Mouse (Mus musculus) cerebellum, adult 9-10 months (tissue): Measurements from ENCODE around the gene Alk.
A peak's percentile ranks its signal among the peaks of the same experiment; 100 is the strongest.

Source experiments
- DNase-seq: peaks from one replicate; pipeline ENCODE4 v3.0.0; 2022

Gene Alk

DNA sequence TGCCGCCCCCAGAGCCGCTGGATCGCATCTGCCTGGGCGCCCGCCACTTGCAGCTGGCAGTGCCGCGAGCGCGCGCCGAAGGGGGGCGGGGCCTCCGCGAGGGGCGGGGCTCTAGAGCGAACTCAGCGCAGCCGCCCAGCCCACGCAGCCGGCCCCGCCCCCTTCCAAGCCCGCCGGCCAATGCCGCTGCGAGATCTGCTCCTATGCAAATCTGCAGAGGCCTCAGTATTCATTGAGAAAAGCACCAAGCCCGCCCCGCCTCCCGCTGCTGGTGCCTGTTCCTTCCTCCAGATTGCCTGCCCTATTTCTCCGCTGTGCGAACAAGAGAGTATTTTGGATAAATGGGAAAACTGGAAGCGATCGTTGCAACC, at the start of gene Alk:
Gene Alk, minus strand, starts transcription at position 18 of the 371 bp plus-strand sequence.
- DNase-seq, result peak; percentile 52

DNA sequence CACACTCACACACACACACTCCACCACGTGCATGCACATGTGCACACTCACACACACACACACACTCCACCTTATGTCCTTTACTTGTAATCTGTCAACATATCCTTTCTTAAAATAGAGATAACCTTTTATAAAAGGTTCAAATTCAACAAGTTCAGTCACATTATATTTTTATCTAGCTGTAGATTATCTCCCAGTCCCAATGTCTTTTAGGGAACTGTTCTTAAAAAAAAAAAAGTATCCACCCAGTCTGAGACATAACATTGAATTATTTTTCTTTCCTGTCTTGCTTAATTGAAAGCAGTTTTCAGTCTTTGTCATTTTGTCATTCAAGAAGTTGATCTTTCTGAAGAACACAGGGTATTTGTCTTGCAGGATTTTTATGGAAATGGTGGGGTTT, 48.4 kb upstream of the Alk start:
- DNase-seq, result no peak

DNA sequence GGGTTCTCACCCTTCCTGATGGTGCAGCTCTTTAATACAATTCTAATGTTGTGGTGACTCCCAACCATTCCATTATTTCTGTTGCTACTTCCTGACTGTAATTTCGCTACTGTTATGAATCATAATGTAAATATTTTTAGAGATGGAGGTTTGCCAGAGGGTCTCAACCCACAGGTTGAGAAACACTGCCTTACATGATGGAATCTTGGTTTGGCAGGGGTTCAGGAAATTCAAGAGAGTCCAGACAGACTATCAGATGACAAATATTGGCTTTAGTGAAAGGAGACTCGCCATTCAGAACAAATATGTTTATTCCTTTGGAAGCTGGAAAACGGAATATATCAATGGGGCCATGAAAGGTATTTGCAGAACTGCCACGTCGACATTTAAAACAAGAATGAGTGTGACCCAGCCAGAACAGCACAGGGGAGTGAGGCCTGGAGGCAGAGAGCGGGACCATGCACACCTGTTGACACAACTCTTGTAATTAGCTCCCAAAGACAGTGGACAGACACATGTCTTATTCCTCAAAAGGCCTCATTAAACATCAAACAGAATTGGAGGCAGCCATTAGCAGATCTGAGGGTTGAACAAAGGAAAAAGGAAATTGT, 44.3 kb upstream of the Alk start:
- no peak for DNase-seq

DNA sequence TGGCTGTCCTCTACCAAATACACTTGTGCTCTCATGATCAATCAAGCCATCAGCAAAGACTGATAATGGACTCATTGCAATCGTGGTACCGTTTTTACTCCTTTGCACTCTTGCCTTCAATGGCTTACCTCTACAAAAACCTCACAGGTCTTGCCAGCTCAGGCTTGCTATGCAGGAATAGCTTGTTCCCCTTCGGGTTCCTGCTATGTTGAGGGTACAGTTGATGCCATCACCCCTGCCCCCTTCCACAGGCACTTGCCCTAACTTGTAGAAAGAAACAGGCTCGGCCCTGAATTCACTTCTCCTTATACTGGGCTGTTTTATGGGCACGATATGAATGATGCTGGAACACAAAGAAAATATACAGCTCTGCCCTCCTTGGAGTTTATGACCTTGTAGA, 41.7 kb upstream of the Alk start:
- DNase-seq, result no peak

DNA sequence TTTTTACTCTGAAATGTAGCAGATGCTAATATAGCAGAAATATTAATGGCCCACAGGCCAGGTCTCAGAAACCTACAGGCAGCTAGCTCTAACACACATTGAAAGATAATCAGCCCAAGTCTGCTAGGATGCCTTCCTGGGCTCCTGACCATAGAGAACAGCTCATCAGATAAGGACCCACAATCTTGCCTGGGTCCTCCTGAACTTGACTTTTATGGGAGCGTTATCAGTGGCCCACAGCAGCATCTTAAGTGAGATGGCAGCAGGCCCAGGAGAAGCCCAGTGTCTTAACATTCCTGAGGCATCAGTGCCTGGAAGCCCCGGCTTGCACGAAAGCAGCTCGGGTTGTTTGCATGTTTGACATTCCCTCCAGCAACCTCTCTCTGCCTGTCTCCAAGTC, 35.7 kb upstream of the Alk start:
- no peak for DNase-seq

DNA sequence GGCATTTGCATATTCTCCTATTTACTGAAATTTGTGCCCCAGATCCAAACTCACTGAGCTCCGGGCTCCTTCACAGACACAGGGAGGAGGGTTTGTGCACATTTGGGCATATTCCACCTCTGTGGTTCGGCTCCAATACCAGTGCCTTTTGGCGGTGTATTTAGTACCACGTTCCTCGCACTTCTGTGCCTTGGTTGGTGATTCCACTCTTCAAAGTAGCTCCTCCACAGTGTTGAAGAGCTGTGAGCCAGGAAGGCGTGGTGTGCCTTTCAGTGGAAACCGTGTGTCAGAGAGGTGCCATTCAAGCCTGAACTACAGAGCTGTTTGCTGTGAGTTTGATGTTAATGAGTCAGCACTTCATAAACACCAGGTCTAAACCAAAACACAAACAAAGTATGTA, 35.0 kb upstream of the Alk start:
- no peak for DNase-seq

DNA sequence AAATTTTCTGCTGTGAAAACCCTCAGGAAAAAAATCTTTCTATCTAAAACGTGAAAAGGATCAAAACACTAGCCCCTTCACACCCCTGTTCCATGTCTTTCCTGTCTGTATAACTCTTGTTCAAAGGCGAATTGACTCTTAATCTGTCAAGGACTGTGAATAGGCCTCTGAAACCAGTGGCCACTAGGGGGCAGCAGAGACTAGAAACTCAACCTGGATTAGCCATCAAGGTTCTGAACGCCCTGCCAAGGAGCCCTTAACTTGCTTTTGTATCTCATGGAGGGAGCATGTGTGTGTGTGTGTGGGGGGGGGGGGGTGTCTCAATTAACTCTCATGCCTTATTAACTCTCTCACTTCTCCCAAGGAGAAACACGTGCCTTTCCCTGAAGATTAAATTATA, 1.8 kb upstream of the Alk start:
- peak; percentile 81 for DNase-seq

DNA sequence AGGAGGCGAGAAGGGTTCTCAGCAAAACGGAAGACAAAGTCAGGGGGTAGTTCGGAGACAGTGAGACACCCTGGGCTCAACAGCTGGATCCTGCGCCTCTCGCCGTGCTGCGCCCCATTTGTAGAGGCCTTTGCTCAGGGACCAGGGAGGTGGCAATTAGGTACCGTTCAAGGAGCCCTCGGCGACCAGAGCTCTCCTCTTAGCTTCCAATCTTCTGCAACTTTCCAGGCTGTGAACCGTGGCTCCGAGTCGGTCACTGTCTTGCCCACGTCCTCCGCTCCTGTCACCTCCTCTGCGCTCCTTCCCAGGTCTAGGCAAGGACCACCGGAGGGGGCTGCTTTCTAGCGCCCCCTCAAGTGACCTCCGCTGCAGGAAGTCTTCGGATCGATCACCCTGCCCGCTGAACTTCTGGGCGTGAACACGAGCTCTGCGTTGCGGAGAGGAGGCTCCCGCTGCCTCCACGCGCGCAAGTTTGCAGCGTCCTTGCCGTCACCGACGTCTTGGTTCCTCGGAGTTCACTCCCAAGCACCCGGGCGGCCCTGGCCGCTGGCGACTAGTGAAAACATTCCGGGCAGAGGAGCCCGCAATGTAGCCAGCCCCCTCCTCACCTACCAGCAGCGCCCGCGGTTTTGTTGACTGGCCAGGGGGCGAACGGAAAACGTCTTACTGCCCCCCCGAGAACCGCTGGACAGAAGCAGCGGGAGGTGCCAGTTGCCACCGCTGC, 379 bp downstream of the Alk start:
- DNase-seq, result peak; percentile 11

DNA sequence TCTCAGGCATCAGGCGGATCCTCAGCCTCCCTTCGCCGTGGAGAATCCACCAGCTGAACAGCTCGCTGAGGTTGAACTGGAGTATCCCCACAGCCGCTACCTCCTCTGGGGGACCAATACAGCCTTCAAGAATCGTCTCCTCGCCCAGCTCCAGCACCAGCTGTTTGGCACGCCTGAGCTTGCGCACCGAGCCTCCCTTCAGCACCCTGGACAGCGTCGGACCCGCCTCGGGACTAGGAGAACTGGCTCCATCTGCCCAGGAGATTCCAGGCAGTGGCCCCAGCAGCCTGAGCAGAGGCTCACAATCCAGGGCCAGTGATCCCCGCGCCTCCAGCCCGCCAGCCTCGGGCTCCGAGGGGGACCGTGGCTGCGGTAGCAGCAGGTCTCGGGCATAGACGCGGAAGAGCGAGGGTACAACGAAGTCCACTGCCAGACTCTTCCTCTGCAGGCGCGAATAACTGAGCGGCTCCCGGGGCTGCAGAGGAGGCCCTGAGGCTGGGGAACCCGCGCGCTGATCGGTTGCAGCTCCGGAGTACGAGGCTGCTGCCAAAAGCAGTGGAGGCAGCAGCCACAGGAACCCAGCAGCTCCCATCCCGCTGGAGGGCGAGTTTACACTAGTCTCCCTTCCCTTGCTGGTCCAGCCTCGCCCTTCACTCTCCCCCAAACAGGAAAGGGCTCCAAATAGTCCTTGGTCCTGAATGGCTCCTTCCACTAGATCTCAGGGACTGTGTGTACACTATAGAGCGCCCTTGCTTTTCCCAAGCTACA, 1.1 kb downstream of the Alk start:
- DNase-seq, result no peak

DNA sequence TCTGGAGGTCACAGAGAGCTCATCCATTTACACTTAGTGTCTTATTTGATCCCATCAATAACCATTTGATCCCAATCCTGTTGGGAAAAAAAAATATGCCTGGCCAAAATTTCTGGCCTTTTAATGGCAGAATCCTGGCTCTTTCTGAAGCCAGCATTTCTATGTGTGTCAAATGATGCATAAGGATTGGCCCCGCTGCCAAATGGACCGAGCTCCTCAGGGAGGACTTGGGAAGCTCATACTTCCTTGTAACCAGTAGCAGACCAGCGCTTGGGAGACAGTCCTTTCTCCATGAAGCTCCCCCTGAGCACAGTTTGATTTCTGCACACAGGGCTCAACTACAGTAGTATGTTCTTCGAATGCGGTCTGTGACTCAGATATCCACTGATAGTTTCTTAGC, 3.6 kb downstream of the Alk start:
- no peak for DNase-seq

DNA sequence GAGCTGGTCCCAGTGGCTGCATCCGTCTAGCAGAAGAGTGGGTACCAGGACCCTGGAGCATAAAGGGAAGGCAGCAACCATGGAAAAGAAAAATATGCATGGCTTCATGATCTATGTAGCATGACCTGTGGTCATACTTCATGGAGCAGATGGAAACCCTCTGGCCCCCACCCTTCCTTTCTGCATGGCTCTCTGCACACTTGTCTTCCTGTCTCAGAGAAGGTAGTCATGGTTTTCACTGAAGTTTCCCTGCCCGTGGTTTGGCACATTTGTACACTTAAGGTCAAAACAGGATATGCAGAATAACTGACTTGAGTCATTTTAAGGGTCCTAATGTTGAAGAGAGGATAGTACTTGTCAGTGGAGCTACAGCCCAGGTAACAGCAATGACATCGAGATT, 16.8 kb downstream of the Alk start:
- DNase-seq, result no peak

DNA sequence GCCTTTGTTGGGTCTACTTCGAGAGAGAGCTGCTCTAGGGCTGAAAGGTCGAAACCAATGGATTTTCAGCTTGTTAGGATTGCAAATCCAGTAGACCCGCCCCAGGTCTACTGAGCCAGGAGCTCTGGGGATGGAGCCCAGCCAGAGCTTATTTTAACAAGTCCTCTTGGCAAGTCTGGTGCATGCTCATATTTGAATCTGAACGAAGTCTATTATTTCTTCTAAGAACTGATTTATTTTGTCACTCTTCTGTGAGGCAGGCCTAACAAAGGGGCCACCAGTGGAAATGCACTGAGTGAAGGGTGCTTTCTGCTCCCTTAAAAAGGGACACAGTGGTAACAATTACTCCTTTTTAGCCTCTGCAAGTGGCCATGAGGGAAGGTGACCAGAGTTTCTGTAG, 24.3 kb downstream of the Alk start:
- no peak for DNase-seq

DNA sequence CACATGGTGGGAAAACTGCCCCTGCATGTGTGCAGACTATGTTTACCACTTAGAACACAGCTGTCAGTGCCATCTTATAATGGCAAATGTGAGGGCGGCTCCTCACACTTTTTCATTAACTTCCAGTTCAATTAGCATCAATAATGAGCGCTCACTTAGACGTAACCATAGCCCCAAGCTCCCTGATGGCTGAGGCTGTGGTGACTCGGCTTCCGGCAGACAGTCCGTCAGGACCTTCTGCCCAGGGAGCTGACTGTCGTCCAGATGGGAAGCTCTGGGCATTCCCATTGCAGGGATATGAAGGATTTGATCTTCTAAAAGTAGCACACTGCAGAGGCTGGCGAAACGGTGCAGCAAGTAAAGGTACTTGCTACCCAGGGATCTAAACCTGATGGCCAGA, 25.1 kb downstream of the Alk start:
- no peak for DNase-seq

DNA sequence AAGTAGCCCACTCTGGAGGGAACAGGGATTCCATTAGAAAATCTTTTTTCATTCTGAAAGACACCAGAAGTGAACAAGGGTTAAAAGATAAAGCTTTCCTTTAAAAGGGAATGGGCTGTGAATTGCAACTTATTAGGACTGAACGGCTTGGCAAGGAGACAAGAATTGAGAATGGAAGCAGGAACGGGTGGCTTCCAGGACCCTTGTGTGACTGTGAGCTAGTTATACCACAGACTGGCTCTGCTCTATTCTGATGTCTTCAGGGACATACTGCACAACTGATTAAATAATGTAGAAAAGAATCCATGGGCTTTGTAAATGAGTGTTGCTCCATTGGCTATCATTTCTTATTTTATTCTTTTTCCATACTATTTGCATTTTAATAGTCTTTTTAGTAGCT, 33.0 kb downstream of the Alk start:
- DNase-seq, result no peak

DNA sequence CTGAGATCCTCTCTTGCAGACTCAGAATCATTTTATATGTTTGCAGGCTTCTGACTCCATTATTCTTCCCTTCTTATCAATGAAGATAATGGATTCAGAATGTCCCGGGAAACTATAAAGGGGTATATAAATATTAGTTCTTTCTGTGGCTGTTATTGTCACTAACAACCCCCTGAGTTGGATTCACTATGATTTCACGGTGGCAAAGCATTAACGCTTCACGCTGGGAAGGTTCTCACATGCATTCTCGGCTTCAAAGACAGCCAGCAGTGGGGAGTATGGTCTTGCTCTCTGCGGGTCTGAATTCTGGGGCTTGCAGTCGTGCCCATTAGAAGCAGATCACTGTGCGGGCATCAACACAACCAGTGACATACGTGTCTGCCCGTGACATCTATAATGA, 34.9 kb downstream of the Alk start:
- no peak for DNase-seq

DNA sequence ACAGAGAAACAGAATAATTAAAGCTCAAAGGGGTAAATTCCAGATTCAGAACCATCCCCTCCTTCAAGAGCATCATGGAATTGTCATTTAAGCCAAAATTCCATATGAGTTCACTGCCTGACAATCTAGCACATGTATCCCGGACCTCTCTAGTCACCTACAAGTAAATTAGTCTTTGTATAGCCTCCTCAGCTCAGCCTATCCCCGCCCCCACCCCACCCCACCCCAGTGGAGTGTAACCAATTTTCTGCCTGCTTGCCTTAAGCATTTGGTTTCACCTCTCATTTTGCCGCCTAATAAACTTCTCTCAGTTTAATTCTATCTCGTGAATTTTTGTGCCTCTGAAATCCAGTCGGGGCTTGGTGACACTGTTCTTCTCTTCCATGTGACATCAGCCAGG, 41.0 kb downstream of the Alk start:
- DNase-seq, result no peak

DNA sequence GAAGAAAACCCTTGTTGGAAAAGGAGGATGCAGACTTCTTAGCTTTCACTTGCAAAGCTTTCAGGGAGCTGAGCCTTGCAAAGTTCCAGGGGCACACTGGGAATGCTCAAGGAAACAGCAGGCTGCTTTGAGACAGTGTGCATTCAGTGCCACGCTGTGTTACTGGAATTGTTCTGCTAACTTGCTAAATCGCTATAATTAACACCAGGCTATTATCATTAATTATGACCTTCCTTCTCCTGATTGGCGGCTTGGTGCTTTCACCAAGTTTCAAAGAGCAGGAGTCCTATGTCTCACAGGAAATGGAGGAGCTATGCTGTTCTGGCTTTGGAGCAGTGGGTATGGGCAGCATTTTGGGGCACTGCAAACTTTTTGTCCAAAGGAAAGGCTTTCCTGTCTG, 43.0 kb downstream of the Alk start:
- DNase-seq, result no peak

DNA sequence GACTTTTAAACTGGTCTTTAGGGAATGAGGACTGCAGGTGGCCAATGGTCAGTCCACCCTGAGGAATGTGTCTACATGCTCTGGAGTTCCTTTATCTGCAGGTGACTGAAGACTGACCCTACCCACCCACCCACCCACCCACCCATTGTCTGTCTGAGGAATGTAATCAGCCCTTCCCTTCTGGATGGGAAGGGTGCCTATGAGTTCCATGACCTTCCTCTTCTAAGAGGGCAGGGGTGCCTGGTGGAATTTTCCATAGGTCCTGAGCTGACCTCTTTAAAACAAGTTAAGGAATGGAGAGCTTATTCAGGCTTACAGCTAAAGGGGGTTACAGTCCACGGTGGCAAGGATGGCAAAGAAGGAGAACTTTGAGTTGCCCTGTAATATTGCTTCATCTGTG, 43.7 kb downstream of the Alk start:
- DNase-seq, result no peak

DNA sequence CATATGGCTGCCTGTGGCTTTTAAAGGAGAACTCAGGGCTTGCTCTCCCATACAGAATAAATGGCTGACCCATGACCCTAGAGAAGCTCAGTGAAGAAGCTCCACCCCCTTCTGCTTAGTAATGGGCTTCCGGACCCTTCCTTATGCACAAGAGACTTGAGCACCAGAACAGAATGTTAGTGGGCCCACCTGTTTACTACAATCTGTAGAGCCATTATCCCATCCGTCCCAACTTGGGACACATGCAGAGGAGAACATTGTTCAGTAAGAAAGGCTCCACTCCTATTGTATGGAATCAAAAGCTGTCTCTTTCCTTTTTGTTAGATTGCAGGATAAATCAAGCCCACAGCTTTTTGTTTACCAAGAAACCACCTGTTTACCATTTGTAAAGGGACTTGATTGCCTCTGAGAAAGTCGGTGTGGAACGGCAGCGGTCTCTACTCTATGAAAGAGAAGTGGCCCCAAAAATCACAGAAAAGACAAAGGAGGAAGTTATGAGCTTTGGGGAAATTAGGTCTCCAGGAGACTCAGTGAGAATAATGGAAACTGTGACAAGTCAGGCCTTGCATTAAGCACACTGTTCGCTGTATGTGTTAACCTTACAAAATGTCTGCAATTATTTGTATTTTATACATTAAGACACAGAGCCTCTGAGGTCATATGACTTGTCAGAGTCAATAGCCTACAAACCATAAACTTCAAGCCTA, 47.2 kb downstream of the Alk start:
- DNase-seq, result no peak

DNA sequence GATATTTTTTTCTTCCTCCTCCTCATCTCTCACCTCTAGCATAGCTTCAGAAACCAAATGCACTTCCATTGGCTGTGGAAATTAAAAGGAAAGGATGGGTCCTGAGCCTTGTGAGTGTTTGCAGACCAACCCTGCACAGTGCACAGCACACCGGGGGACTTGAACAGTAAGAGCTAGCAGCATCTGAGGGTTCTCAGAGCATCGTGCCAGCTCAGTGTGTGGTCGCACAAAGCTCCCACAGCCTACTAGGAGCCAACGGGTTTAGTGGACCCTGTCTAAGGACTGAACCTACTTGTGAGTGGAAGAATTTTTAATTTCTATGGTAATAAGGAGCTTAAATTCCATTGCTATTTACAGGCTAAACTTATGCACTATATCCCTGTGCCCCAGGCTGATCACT, 58.2 kb downstream of the Alk start:
- no peak for DNase-seq

DNA sequence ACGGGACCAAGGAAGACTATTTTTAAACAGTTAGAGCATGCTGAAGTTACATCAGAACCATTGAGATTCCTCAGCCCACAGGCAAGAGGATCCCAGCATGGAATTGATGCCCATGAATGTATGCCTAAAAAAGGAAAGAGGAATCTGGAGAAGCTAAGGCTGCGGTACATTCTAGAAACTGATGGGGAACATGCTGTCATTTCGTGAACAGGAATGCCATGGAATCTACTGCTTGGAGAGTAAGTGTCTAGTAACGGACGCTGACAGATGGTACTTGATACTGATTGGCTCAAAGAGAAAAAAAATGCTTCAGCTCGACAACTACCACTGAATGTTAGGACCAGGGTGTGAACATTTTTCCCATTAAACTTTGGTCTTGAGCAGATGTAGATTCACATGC, 69.1 kb downstream of the Alk start:
- DNase-seq, result no peak

DNA sequence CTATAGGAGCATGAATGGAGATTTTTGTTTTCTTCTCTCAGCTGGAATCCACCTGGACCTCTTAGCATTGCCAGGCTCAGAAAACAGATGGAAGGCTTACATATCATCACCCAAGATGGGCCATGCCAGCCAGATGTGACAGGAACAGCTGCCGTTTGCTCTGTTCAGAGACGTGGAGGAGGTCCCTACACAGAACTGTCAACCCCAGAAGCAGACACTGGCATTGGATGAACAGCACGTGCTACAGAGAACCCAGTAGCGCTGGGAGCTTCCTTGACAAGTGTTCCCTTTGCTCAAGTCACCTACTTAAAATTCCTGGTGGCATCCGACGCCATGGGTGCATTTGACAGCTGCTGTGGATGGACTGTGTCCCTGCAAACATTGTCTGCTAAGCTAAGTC, 72.2 kb downstream of the Alk start:
- DNase-seq, result no peak

DNA sequence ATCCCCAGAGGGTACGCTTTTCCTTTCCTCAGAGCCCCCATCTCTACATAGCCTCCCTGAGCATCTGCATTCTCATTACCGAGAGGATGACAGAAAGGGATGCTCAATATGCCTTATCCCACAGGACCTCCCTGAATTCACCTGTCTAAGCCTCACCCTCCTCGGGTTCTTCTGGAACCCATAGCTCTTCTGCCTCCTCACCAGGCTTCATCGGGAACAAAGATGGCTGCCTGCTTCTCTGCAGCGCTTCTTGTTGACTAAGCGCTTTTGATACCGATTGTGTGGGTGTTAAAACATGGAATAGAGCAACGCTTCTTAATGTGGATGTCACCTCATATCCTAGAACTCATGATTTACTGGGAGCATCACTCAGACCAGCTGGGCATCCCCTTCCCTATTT, 75.9 kb downstream of the Alk start:
- DNase-seq, result no peak

DNA sequence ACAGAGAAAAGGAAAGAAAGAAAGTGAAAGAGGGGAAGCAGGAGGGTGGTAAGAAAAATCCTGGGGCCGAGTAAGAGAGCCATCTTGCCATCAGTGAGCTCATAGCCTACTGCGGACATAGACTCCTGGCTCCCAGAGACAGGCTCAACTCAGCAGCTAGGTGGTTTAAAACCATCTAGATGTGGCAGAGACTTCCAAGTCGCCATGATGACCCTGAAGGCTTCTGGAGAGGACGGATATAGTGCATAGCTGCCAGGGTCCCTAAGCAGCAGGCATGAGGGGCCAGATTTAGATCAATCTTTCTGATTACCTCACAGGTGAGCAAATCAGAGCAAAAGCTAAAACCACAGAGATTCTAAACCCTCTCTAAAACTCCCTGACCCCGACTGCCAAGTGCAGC, 76.9 kb downstream of the Alk start:
- DNase-seq, result no peak
